19 mouse cellular contexts compared by ENCODE assay signal in genomic region chr7:101937569-101937968, GRCm38 (mm10). TPM values are rescaled to one million over a fixed set of nuclear protein-coding genes. Genes with fewer than 3 reads are reported as not detected.
DNase-seq lines count a peak whose midpoint lies in the region; ATAC-seq and TF ChIP-seq lines count a peak whose summit lies in the region.
"Had no signal": no experiment of that assay in that cellular context is flagged by ENCODE, and none has a peak within 500 bp of the region (broad histone marks: within the 10 kb centered on the region; RNA-seq: fewer than 3 reads in every experiment).

No protein-coding gene starts in this region.

- no peak overlapping the region for H3K9ac ChIP-seq in kidney, embryonic 16.5 days (replicated peaks; ENCODE audit: low read length)
- H3K9ac ChIP-seq: embryonic facial prominence, embryonic 12.5 days; forebrain, postnatal 0 days; hindbrain, embryonic 13.5 days; intestine, embryonic 15.5 days; liver, embryonic 15.5 days had no signal

- H3K9me3 ChIP-seq in kidney, embryonic 16.5 days (ENCODE audit: low read length), result no peaks in the 10 kb centered on the region
- H3K9me3 ChIP-seq: embryonic facial prominence, embryonic 12.5 days; hindbrain, embryonic 13.5 days; intestine, embryonic 15.5 days; liver, embryonic 15.5 days had no signal

- H3K4me1 ChIP-seq in olfactory bulb, adult 2 months (ENCODE audit: control insufficient read depth, insufficient read depth, low read length), result peaks cover 7% of the 10 kb centered on the region; the same call in 1 of the 2 replicates
- peaks cover 15% of the 10 kb centered on the region; the same call in 1 of the 2 replicates for H3K4me1 ChIP-seq in kidney, embryonic 16.5 days (ENCODE audit: insufficient read depth, low read length)

- H3K27me3 ChIP-seq in kidney, embryonic 16.5 days (ENCODE audit: insufficient read depth, low read length), result no peaks in the 10 kb centered on the region
- H3K27me3 ChIP-seq: embryonic facial prominence, embryonic 12.5 days; hindbrain, embryonic 13.5 days; intestine, embryonic 15.5 days; liver, embryonic 15.5 days had no signal

- no peak overlapping the region for H3K4me3 ChIP-seq in layer of hippocampus, adult 2 months
- H3K4me3 ChIP-seq in olfactory bulb, adult 2 months (ENCODE audit: insufficient read depth, low read depth, low read length), result no peak overlapping the region
- H3K4me3 ChIP-seq in kidney, embryonic 16.5 days (ENCODE audit: low read length), result no peak overlapping the region
- H3K4me3 ChIP-seq: embryonic facial prominence, embryonic 12.5 days; hindbrain, embryonic 13.5 days; intestine, embryonic 15.5 days; liver, embryonic 15.5 days had no signal

- intact Hi-C loops in left cerebral cortex, postnatal 4 days (cut with DNase I), result no loop called here
- intact Hi-C loops in left cerebral cortex, postnatal 10 days (cut with DNase I), result no loop called here
- intact Hi-C loops in left cerebral cortex, postnatal 14 days (cut with DNase I), result no loop called here

- peak overlapping the region; percentile 37 for H3K27ac ChIP-seq in layer of hippocampus, adult 2 months
- H3K27ac ChIP-seq in olfactory bulb, adult 2 months (ENCODE audit: insufficient read depth, low read depth, low read length), result 0 out of 2 replicates have a peak overlapping the region, but pooled peaks have one; percentile 52
- no peak overlapping the region for H3K27ac ChIP-seq in kidney, embryonic 16.5 days (ENCODE audit: low read length)
- H3K27ac ChIP-seq: embryonic facial prominence, embryonic 12.5 days; hindbrain, embryonic 13.5 days; intestine, embryonic 15.5 days; kidney, postnatal 0 days; liver, embryonic 15.5 days had no signal

- H3K36me3 ChIP-seq in kidney, embryonic 16.5 days (ENCODE audit: insufficient read depth, low read length), result 0 out of 2 replicates have a peak, but pooled peaks cover 3% of the 10 kb centered on the region
- H3K36me3 ChIP-seq: hindbrain, embryonic 13.5 days had no signal

- no peak for TF ChIP-seq POLR2A in olfactory bulb, adult 2 months (IDR thresholded peaks at IDR 0.05; ENCODE audit: insufficient read depth, low read depth, low read length)

- TF ChIP-seq CTCF in layer of hippocampus, adult 2 months (conservative IDR thresholded peaks at IDR 0.05), result no peak
- TF ChIP-seq CTCF in olfactory bulb, adult 2 months (IDR thresholded peaks at IDR 0.05; ENCODE audit: insufficient read depth, low read depth, low read length), result no peak

- peak; percentile 70 for DNase-seq in left cerebral cortex, postnatal 4 days
- DNase-seq in left cerebral cortex, postnatal 10 days (ENCODE audit: extremely low spot score in 1 of 2, low spot score in 2 of 2), result no peak
- DNase-seq in cerebellum, adult 9-10 months, result peak; percentile 98
- peak; percentile 34 to 54 for DNase-seq in layer of hippocampus, adult 2 months (ENCODE audit: low spot score in 2 of 2)
- no peak for DNase-seq in spleen, adult 12 weeks (ENCODE audit: low spot score)
- no peak for DNase-seq in left cerebral cortex, postnatal 14 days (ENCODE audit: low spot score in 2 of 2)
- DNase-seq: adrenal gland, adult 8-10 months; forebrain, postnatal 0 days had no signal

- H3K4me2 ChIP-seq in kidney, embryonic 16.5 days (replicated peaks; ENCODE audit: low read depth, low read length), result no peak overlapping the region
- H3K4me2 ChIP-seq: embryonic facial prominence, embryonic 12.5 days; hindbrain, embryonic 13.5 days; intestine, embryonic 15.5 days; liver, embryonic 15.5 days had no signal

- 48% methylated on average over 4 of the region's 4 CpGs for WGBS in olfactory bulb, adult 2 months
- 96% methylated on average over 4 of the region's 4 CpGs for WGBS in kidney, embryonic 16.5 days

- no peak for ATAC-seq in kidney, embryonic 16.5 days (ENCODE audit: low FRiP score, low TSS enrichment)
- ATAC-seq: forebrain, postnatal 0 days; intestine, embryonic 15.5 days had no signal

RNA-seq across cellular contexts. Expression of gene Numa1, which starts 3.7 kb away (rescaled TPM):
- 10 to 100 TPM; 83.3 to 89.6 TPM for total RNA-seq in left cerebral cortex, postnatal 4 days (2021)
- total RNA-seq in left cerebral cortex, postnatal 10 days (2021), result 10 to 100 TPM; 60.5 to 60.9 TPM
- 100 to 1,000 TPM; 114 to 118 TPM for total RNA-seq in layer of hippocampus, adult 2 months (2021)
- polyA plus RNA-seq in olfactory bulb, adult 2 months (2012; ENCODE audit: insufficient read depth, insufficient read length, low replicate concordance, missing spikeins), result 257 TPM in 1 of 2 replicates, not detected in the other
- 72.1 and 75.6 TPM in 2 replicates for polyA plus RNA-seq in kidney, embryonic 16.5 days (2015; fragmentation: Nextera tagmentation; extraction: Ambion mirVana)
- total RNA-seq in left cerebral cortex, postnatal 14 days (2021), result 10 to 100 TPM; 58.5 to 60.8 TPM

RNA-seq across cellular contexts. Expression of gene Lrrc51, which starts 3.9 kb away (rescaled TPM):
- total RNA-seq in left cerebral cortex, postnatal 4 days (2021), result 1 to 10 TPM; 2.8 to 2.9 TPM
- 1 to 10 TPM; 2.8 to 4.0 TPM for total RNA-seq in left cerebral cortex, postnatal 10 days (2021)
- 1 to 10 TPM; 5.4 to 5.9 TPM for total RNA-seq in layer of hippocampus, adult 2 months (2021)
- not detected in 2 replicates for polyA plus RNA-seq in olfactory bulb, adult 2 months (2012; ENCODE audit: insufficient read depth, insufficient read length, low replicate concordance, missing spikeins)
- 10.8 and 13.9 TPM in 2 replicates for polyA plus RNA-seq in kidney, embryonic 16.5 days (2015; fragmentation: Nextera tagmentation; extraction: Ambion mirVana)
- 1 to 10 TPM; 3.9 to 4.5 TPM for total RNA-seq in left cerebral cortex, postnatal 14 days (2021)

RNA-seq across cellular contexts. Expression of gene Tomt, which starts 31.4 kb away (rescaled TPM):
- total RNA-seq in left cerebral cortex, postnatal 4 days (2021), result not detected
- total RNA-seq in left cerebral cortex, postnatal 10 days (2021), result not detected
- under 1 TPM in 1 of 2 experiments, not detected in 1; 0.20 TPM for total RNA-seq in layer of hippocampus, adult 2 months (2021)
- not detected in 2 replicates for polyA plus RNA-seq in olfactory bulb, adult 2 months (2012; ENCODE audit: insufficient read depth, insufficient read length, low replicate concordance, missing spikeins)
- polyA plus RNA-seq in kidney, embryonic 16.5 days (2015; fragmentation: Nextera tagmentation; extraction: Ambion mirVana), result 0.33 and 0.59 TPM in 2 replicates
- total RNA-seq in left cerebral cortex, postnatal 14 days (2021), result under 1 TPM in 1 of 2 experiments, not detected in 1; 0.11 TPM
- total RNA-seq: adrenal gland, adult 8-10 months; forebrain, postnatal 0 days; gastrocnemius, adult 18-20 months; heart, adult 8-10 months; midbrain, postnatal 0 days had no signal
- polyA plus RNA-seq: heart, embryonic 16.5 days had no signal

RNA-seq across cellular contexts. Expression of gene Lamtor1, which starts 31.9 kb away (rescaled TPM):
- total RNA-seq in left cerebral cortex, postnatal 4 days (2021), result 10 to 100 TPM; 86.2 to 91.6 TPM
- total RNA-seq in left cerebral cortex, postnatal 10 days (2021), result 10 to 100 TPM; 95.6 to 98.2 TPM
- total RNA-seq in layer of hippocampus, adult 2 months (2021), result 10 to 100 TPM; 90.2 to 95.6 TPM
- polyA plus RNA-seq in olfactory bulb, adult 2 months (2012; ENCODE audit: insufficient read depth, insufficient read length, low replicate concordance, missing spikeins), result not detected in 2 replicates
- polyA plus RNA-seq in kidney, embryonic 16.5 days (2015; fragmentation: Nextera tagmentation; extraction: Ambion mirVana), result 174 and 183 TPM in 2 replicates
- total RNA-seq in left cerebral cortex, postnatal 14 days (2021), result 100 to 1,000 TPM; 102 TPM

Comparison
In these comparisons a context has a peak if more than half of its experiments do, and no peak if none do; other contexts are left out.
1. DNase-seq: peak in left cerebral cortex, postnatal 4 days (single experiment), cerebellum, adult 9-10 months (single experiment) and layer of hippocampus, adult 2 months (2 of 2); none in left cerebral cortex, postnatal 10 days (0 of 2), spleen, adult 12 weeks (single experiment) and left cerebral cortex, postnatal 14 days (0 of 2).